Mouse (Mus musculus) thymus, adult 18-20 months (tissue): ENCODE results near the gene Olfr63.
"Not testable (repeated sequence)": the region's sequence is repeated elsewhere in the genome, so short reads cannot be mapped to it uniquely, and the experiment has no call there.

ENCODE experiments used
- DNase-seq, 2 experiments: peaks; one replicate each; pipeline ENCODE4 v3.0.0; 2022; ENCODE audit warnings: mixed read lengths in 2 of 2

Olfr63 gene

DNA sequence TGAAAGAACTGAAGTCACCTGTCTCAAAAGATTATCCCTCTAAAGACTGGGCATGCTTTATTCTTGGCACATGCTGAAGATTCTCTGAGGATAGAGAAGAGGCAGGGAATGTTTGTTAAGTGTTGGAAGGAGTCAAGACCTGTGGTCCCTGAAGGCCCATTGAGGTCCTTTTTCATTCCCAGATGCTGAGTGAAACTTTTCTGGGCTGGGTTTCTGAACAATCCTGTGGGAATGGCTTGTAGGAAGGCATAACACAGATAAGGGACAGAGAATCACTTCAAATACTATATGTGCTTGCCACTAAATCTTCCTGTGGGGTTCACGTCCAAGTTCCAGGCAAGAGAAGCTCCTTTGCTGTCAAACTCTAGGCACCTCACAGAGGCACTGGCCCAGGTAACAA is at the start of gene Olfr63:
Gene Olfr63 (plus strand): TSS at position 301 of the 400 bp plus-strand sequence.
- DNase-seq, result no peak

DNA sequence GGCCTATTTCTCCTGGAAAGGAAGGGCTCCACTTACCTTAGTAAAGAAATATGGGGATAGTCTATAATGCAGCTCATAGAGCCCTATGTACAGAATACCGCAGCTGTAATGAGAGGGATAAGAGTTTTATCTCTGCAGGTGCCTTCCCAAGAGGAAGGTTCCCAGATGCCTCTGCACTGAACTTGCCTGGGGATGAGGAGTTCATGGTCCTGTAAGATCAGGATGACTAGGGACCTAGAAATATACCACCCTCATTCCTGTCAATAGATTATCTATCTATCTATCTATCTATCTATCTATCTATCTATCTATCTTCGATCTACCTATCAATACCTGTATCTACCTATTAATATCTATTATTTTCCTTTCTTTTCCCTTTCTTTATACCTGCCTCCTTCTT is 42.9 kb upstream of the Olfr63 start, which contains the start of gene Olfr1564:
Gene Olfr1564 (minus strand): TSS at position 101 of the 400 bp plus-strand sequence.
- DNase-seq, result no peak

DNA sequence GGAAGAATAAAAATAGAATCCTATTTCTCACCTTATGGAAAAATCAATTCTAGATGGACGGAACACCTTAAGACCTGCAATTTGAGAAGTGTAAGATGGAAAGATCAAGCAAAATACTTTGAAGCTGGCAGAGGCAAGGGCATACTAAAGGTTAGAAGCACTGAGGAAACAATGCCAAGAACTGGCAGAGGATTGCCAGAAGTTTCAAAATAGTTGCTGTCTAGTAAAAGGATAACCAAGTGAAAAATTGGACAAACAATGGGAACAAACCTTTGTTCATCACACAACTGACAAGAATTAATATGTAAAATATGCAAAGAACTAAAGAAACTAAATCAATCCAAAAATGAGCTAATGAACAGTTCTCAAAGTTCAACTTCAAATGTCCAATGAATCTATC is 27.8 kb upstream of the Olfr63 start:
- DNase-seq, result not testable (repeated sequence)

DNA sequence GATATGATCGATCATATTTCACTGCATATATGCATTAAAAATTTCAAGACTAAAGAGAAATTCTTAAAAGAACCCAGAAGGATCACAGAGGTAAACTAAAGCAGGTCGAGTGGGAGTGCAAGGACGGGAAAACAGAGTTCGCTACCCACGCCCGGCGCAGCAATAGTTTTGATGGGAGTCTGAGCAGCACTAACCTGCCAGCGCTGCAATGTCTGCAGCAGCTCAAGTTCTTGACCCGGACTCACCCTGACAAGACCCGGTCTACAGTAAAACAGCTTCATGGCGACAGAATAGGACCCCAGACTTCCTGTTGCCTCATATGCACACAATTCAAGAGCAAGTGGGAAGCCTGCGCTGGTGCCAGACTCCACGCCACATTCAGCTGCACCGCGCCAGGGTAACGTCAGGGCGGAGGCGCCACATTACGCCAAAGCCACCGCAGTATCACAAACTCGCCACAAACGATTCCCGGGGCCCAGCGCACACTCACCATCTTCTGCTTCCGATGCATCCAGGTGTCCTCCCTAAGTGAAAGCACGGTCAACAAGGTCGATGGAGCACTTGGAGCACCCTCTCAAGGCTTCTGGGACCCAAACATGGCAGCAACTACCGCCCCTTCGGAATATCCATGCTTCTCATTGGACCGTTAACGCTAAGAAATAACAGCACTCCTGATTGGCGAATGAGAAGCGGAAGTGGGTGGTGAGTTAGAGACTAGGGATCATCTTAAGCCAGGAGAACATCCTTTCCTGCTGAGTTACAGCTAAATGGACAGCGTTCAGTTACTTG is 9.8 kb upstream of the Olfr63 start, which contains the start of gene Zfp955a:
Gene Zfp955a (minus strand): TSS at position 616 of the 789 bp plus-strand sequence.
- DNase-seq, result not testable (repeated sequence)

DNA sequence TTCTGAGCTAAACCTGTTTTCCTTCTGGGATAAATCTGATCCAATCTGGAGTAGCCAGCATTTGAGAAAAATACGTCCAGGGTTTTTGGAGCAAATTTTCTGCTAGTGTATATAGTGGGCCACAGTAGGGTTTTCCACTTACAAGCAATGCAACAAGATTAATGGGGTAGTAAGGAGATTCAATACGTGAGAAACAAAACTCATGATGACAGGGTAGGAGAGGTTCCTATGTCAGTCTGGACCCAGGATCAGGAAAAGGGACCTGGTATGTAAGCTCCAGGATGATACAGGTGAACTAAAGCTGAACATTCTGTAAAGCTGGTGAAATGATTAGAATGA is 9.2 kb upstream of the Olfr63 start:
- not testable (repeated sequence) for DNase-seq

DNA sequence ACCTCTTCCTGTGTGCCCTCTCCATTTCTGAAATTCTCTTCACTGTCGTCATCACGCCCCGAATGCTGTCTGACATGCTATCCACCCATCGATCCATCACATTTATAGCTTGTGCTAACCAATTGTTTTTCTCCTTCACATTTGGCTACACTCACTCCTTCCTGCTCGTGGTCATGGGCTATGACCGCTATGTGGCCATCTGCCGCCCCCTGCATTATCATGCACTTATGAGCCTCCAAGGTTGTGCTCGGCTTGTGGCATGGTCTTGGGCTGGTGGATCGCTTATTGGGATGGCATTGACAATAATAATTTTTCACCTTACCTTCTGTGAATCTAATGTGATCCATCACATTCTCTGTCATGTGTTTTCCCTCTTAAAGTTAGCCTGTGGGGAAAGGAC is 4.4 kb downstream of the Olfr63 start:
- DNase-seq, result no peak

DNA sequence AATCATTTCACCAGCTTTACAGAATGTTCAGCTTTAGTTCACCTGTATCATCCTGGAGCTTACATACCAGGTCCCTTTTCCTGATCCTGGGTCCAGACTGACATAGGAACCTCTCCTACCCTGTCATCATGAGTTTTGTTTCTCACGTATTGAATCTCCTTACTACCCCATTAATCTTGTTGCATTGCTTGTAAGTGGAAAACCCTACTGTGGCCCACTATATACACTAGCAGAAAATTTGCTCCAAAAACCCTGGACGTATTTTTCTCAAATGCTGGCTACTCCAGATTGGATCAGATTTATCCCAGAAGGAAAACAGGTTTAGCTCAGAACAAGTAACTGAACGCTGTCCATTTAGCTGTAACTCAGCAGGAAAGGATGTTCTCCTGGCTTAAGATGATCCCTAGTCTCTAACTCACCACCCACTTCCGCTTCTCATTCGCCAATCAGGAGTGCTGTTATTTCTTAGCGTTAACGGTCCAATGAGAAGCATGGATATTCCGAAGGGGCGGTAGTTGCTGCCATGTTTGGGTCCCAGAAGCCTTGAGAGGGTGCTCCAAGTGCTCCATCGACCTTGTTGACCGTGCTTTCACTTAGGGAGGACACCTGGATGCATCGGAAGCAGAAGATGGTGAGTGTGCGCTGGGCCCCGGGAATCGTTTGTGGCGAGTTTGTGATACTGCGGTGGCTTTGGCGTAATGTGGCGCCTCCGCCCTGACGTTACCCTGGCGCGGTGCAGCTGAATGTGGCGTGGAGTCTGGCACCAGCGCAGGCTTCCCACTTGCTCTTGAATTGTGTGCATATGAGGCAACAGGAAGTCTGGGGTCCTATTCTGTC is 24.8 kb downstream of the Olfr63 start, which contains the start of gene Zfp955b:
Gene Zfp955b (plus strand): TSS at position 506 of the 837 bp plus-strand sequence.
- DNase-seq, result not testable (repeated sequence)

DNA sequence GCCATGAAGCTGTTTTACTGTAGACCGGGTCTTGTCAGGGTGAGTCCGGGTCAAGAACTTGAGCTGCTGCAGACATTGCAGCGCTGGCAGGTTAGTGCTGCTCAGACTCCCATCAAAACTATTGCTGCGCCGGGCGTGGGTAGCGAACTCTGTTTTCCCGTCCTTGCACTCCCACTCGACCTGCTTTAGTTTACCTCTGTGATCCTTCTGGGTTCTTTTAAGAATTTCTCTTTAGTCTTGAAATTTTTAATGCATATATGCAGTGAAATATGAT is 25.3 kb downstream of the Olfr63 start:
- DNase-seq, result not testable (repeated sequence)
